Mouse (Mus musculus) mesoderm, embryonic 11.5 days (tissue): Measurements from ENCODE around the gene Tln2.

ENCODE experiments used
- DNase-seq: peaks from one replicate; pipeline ENCODE4 v3.0.0-alpha.2; 2012; ENCODE audit warnings: low read depth, low spot score

The Tln2 gene

GRCm38 (mm10) chr9:67481851-67482250 is 77.7 kb downstream of the Tln2 start:
- DNase-seq = no peak

- no peak for DNase-seq
Observed at GRCm38 (mm10) chr9:67477445-67477844, 82.1 kb downstream of the Tln2 start.

- DNase-seq = no peak
Observed at GRCm38 (mm10) chr9:67476184-67476583, 83.3 kb downstream of the Tln2 start.

DNA sequence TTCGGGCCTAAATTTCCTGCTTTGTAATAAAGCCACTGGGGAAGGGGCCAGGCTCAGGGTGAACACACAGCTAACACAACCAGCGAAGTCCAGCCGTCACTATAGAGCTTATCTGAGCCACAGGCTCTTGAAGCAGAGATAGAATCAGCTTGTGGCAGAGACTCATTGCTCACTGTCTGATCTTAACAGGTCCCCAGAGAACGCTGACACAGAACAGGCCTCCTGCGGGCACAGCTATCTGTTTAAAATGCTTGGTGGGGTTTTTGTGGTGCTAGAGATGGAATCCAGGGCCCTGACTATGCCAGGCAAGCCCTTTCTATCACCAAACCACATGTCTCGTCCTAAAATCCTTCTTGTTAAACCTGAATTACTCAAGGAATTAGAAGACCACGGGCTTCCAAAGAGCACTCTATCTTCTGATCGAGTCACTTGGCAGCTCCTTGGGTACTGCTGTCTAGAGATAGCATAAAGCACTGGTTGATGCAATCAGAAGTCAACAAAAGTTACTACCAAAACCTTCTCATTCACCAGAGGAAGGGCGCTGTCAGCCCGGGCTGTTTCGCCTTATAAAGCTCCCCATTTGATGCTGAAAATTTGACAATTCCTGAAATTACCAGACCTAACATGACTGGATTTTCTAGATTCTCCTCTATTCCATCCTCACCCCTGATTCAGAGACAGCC is 95.9 kb downstream of the Tln2 start:
- DNase-seq = peak; percentile 51

GRCm38 (mm10) chr9:67441484-67441883 is 118.0 kb downstream of the Tln2 start:
- no peak for DNase-seq

- DNase-seq = no peak
Observed at GRCm38 (mm10) chr9:67437511-67437910, 122.0 kb downstream of the Tln2 start.

DNA sequence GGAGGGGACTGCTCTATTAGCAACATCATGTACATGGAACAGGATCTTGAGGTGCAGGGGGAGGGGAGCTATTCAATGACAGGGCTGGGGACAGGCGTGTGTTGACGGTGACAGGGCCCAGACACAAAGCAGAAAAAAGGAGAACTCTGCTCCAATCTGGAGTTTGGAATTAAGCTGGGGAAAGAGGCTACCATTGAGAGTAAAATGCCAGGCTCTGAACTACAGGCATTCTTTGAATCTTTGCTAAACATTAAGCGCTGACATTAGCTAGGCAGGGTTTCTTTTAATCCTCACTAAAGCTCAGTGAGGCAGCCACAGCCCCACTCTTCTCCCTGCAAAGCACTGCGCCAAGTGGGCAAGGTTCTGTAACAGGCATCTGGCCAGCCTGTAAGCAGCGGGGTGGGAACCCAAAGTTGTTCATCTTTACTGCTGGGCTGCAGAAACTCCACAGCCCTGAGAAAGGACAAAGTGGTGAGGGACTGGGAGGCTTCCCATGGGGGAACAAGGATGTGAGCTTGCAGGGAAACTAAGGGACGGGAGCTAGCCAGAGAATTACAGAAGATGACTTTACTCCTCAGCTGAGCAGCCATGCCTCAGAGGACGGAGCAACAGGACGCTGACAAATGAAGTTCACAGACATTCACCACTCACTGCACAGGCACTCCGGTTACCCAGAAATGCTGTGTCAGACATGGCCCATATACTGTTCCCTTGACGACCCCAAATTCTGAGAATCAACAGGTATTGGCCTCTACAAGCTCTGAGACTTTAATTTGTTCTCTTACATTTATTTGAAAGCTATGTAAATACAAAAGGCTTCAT is 124.0 kb downstream of the Tln2 start:
- no peak for DNase-seq

DNA sequence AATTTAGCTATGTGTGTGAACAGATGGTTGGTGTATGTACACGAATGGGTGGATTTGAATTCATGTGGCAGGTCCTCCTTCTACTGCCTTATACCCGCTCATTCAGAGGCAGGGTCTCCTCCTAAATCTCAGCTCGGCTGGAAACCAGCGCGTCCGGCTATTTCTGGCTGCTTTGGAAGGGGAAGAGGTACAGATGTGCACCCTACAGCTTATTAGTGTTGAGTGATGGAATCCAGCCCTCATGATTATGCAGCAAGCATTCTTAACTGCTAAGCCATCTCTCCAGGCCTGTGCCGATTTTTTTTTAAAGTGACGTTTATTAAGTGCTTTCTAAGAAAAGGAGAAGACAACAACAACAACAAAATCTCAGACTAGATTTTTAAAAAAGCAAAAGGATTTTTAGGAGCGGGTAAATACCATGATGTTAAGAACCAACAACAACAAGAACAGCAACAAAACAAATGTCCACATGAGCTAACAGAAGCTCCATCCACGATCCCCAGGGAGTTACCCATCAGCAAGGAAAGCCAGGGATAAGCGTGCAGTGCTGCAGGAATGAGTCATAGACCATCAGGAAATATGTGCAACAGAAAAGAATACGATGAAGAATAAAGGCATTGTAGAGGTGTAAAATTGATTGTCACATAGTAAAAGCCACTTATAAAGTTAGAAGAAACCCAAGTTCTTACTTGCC is 130.2 kb downstream of the Tln2 start:
- DNase-seq = no peak

- no peak for DNase-seq
Observed at GRCm38 (mm10) chr9:67428306-67429047, 131.0 kb downstream of the Tln2 start.

GRCm38 (mm10) chr9:67426304-67426703 is 133.2 kb downstream of the Tln2 start:
- no peak for DNase-seq

GRCm38 (mm10) chr9:67424110-67424509 is 135.4 kb downstream of the Tln2 start:
- no peak for DNase-seq

DNA sequence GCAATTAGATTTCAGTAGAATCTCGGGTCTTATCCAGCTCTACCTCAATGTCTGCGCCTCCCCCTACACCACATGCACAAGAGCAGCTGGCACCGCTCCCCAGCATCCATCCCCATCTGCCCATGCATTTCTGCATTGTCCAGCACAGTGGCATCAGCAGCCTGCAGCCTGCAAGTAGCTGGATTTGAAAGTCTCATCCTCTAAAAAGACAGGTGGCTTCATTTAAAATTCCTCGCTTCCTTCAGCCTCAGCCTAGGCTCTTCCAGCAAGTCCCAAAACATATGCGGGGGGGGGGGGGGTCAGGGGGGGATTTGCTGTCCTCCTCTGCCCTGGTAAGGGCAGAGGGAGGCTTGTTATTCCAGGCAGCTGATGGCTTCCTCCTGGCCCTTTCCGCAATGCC is 141.4 kb downstream of the Tln2 start:
- peak; percentile 64 for DNase-seq

DNA sequence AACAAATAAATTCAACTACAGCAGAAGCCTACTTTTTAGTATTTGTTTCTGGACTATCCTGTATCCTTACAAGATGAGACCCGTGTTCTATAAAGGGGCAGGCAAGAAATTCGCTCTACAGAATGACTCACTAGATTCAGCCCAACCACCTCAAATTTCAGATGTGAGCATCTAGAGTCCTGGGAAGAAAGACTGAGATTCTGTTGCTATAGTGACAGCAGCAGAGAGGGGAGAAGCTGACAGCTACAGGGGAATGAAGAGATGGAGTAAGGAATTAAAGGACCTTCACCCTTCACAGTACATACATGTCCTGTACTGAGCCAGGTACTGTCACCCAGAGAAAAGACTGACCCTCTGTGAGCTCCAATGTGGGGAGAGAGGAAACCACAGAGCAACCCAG is 148.8 kb downstream of the Tln2 start:
- DNase-seq = no peak

GRCm38 (mm10) chr9:67404736-67405135 is 154.8 kb downstream of the Tln2 start:
- DNase-seq = no peak

- DNase-seq = no peak
Observed at GRCm38 (mm10) chr9:67399563-67399962, 159.9 kb downstream of the Tln2 start.

- DNase-seq = no peak
Observed at GRCm38 (mm10) chr9:67397756-67398155, 161.7 kb downstream of the Tln2 start.

GRCm38 (mm10) chr9:67396446-67396845 is 163.1 kb downstream of the Tln2 start:
- no peak for DNase-seq

- DNase-seq = no peak
Observed at GRCm38 (mm10) chr9:67384028-67384590, 175.4 kb downstream of the Tln2 start.

DNA sequence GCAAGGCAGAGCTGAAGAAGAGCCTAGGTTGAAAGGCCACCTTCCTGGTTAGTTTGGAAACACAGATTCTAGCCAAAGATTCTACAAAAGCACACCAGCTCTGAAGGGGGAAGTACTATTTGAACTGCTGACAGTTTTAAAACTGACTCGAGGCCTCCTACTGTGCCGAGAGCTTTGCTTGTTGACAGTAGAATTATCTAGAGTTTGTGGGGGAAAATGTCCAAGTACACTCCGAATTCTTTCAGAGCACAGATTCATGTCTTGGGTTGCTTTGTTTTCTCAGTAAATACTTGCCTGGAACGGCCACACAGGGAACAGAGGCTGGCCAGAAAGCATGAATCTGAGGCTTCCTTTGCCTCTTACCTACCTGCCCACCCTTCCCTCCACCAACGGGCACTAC is 179.4 kb downstream of the Tln2 start:
- peak; percentile 19 for DNase-seq

GRCm38 (mm10) chr9:67378772-67379171 is 180.7 kb downstream of the Tln2 start:
- DNase-seq = no peak

GRCm38 (mm10) chr9:67368078-67368477 is 191.4 kb downstream of the Tln2 start:
- no peak for DNase-seq
